Mouse (Mus musculus) kidney, embryonic 16.5 days (tissue): ENCODE results near the gene Nmt2. TPM values are rescaled to one million over a fixed set of nuclear protein-coding genes. Genes with fewer than 3 reads are reported as not detected.

Experiments used
- ATAC-seq: fragments of 200-750 bp; cut with Nextera tagmentation; 2 replicates; pipeline ENCODE4 v1.8.0; 2017; ENCODE audit warnings: moderate TSS enrichment; ENCODE audit not compliant: low FRiP score, low TSS enrichment
- H3K27ac ChIP-seq: fragments of 300-500 bp; sonication (generic); 2 replicates; pipeline ENCODE4 v1.5.1; 2014; ENCODE audit warnings: low read length
- H3K27me3 ChIP-seq: fragments of 300-500 bp; sonication (generic); 2 replicates; pipeline ENCODE4 v1.6.1; 2014; ENCODE audit warnings: low read length, control low read depth, mixed read lengths; ENCODE audit not compliant: insufficient read depth
- H3K36me3 ChIP-seq: fragments of 300-500 bp; sonication (generic); 2 replicates; pipeline ENCODE4 v1.6.1; 2014; ENCODE audit warnings: low read length, control low read depth, mixed read lengths; ENCODE audit not compliant: insufficient read depth
- H3K4me1 ChIP-seq: fragments of 300-500 bp; sonication (generic); 2 replicates; pipeline ENCODE4 v1.6.1; 2014; ENCODE audit warnings: low read length, control low read depth, mixed read lengths; ENCODE audit not compliant: insufficient read depth
- H3K4me2 ChIP-seq: fragments of 300-500 bp; sonication (generic); replicated peaks from 2 replicates; pipeline ENCODE4 v1.6.1; 2014; ENCODE audit warnings: low read depth, low read length
- H3K4me3 ChIP-seq: fragments of 300-500 bp; sonication (generic); 2 replicates; pipeline ENCODE4 v1.5.1; 2014; ENCODE audit warnings: mild to moderate bottlenecking, low read length
- H3K9ac ChIP-seq: fragments of 300-500 bp; sonication (generic); replicated peaks from 2 replicates; pipeline ENCODE4 v1.6.1; 2014; ENCODE audit warnings: low read length
- H3K9me3 ChIP-seq: fragments of 300-500 bp; sonication (generic); 2 replicates; pipeline ENCODE4 v1.6.1; 2016; ENCODE audit warnings: low read length, control low read depth
- WGBS: fragments of 180-500 bp; shearing (Covaris S2); extraction: QIAGEN DNeasy Blood & Tissue Kit; methylation state at CpG from one replicate; pipeline ENCODE4 v1.1.7; 2014; 5-methylcytosine and 5-hydroxymethylcytosine counted together
- polyA plus RNA-seq: library from polyadenylated mRNA; unstranded; fragments of >200 nt; fragmentation: Nextera tagmentation; extraction: Ambion mirVana; gene quantifications from 2 replicates; pipeline ENCODE4 v1.2.1, GENCODE M21; 2015

Gene Nmt2
- polyA plus RNA-seq, 1 experiment from 2014 or later, result 45.1 TPM

DNA sequence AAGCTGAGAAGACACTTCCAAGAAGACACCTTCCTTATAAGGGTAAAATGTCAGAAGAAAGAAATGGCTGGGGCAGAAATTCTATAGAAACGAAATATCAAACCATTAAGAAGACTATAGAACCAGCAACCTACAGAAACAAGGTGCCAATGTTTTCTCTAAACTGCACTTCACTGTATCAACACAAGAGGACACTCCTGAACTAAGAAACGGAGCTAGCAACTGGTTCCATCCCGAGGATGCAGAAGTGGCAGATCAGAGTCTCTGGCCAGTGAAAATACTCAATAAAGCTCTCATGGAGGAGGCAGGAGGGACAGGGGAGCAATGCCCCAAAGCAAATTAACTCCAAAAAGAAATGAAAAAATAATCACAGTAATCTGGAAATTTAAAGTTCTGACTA, 64.9 kb downstream of the Nmt2 start:
- no peak overlapping the region for H3K4me2 ChIP-seq
- no peaks in the 10 kb centered on the region for H3K4me1 ChIP-seq
- H3K27me3 ChIP-seq, result no peaks in the 10 kb centered on the region
- ATAC-seq, result no peak
- no peak overlapping the region for H3K4me3 ChIP-seq
- no peak overlapping the region for H3K27ac ChIP-seq
- H3K36me3 ChIP-seq, result no peaks in the 10 kb centered on the region
- H3K9me3 ChIP-seq, result peaks cover 4% of the 10 kb centered on the region; the same call in 1 of the 2 replicates
- 18% methylated on average over 3 of the region's 3 CpGs for WGBS
- no peak overlapping the region for H3K9ac ChIP-seq

DNA sequence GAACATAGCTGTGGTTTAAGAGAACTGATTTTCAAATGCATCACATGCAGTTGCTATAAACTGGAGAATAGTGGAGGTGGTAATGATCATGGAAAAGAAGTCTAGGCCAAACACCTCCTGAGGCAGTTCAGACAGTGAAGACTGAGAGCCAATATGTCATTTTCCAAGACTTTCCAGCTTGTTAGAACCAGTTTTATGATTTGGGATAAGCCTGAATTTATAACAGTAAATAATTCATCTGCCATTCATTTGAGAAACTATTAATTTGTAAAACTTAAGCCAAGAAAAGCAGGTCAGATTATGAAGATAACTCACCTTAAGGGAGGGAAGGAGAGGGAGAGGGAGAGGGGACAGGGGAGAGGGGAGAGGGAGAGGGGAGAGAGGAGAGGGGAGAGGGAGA, 69.1 kb downstream of the Nmt2 start:
- H3K4me3 ChIP-seq, result no peak overlapping the region
- H3K36me3 ChIP-seq, result no peaks in the 10 kb centered on the region
- H3K27ac ChIP-seq, result no peak overlapping the region
- peaks cover 4% of the 10 kb centered on the region; the same call in 1 of the 2 replicates for H3K9me3 ChIP-seq
- no peaks in the 10 kb centered on the region for H3K27me3 ChIP-seq
- H3K9ac ChIP-seq, result no peak overlapping the region
- ATAC-seq, result no peak
- H3K4me2 ChIP-seq, result no peak overlapping the region
- no peaks in the 10 kb centered on the region for H3K4me1 ChIP-seq

GRCm38 (mm10) chr2:3355793-3356192, 71.8 kb downstream of the Nmt2 start:
- no peak overlapping the region for H3K9ac ChIP-seq
- H3K4me1 ChIP-seq, result no peaks in the 10 kb centered on the region
- H3K9me3 ChIP-seq, result peaks cover 4% of the 10 kb centered on the region; the same call in 1 of the 2 replicates
- no peak overlapping the region for H3K4me2 ChIP-seq
- no peaks in the 10 kb centered on the region for H3K36me3 ChIP-seq
- no peak overlapping the region for H3K27ac ChIP-seq
- 88% methylated on average over 8 of the region's 8 CpGs for WGBS
- no peak for ATAC-seq
- H3K4me3 ChIP-seq, result no peak overlapping the region
- no peaks in the 10 kb centered on the region for H3K27me3 ChIP-seq

GRCm38 (mm10) chr2:3356311-3356710, 72.3 kb downstream of the Nmt2 start:
- H3K27ac ChIP-seq, result no peak overlapping the region
- no peak overlapping the region for H3K4me3 ChIP-seq
- H3K9ac ChIP-seq, result no peak overlapping the region
- no peaks in the 10 kb centered on the region for H3K4me1 ChIP-seq
- H3K27me3 ChIP-seq, result no peaks in the 10 kb centered on the region
- H3K4me2 ChIP-seq, result no peak overlapping the region
- no peaks in the 10 kb centered on the region for H3K36me3 ChIP-seq
- no peak for ATAC-seq
- H3K9me3 ChIP-seq, result peaks cover 4% of the 10 kb centered on the region; the same call in 1 of the 2 replicates
- WGBS, result 49% methylated on average over 3 of the region's 3 CpGs

- no peak for ATAC-seq
- Histone ChIP-seq H3K9ac (no peak overlapping the region), H3K27me3 (no peaks in the 10 kb centered on the region), H3K36me3 (no peaks in the 10 kb centered on the region), H3K4me3 (no peak overlapping the region), H3K9me3 (no peaks in the 10 kb centered on the region), H3K4me2 (no peak overlapping the region), H3K27ac (no peak overlapping the region), H3K4me1 (no peaks in the 10 kb centered on the region)
- WGBS, result 78% methylated on average over 3 of the region's 3 CpGs
These were observed 73.9 kb downstream of the Nmt2 start for GRCm38 (mm10) chr2:3357887-3358286.

DNA sequence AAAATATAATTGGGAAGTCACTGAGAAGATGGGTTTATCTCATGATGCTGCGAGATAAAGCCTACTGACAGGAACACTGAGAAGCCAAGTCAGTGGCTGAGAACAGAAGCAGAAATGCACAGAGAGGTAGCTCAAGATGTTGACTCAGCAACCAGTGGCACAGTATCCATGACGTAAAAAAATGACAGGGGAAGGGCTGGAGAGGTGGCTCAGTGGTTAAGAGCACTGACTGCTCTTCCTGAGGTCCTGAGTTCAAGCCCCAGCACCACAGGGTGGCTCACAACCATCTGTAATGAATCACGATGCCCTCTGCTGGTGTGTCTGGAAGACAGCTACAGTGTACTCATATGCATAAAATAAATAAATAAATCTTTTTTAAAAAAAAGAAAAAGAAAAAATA, 77.1 kb downstream of the Nmt2 start:
- ATAC-seq, result no peak
- Histone ChIP-seq H3K27me3 (no peaks in the 10 kb centered on the region), H3K4me3 (no peak overlapping the region), H3K9ac (no peak overlapping the region), H3K27ac (no peak overlapping the region), H3K9me3 (no peaks in the 10 kb centered on the region), H3K4me1 (no peaks in the 10 kb centered on the region), H3K36me3 (no peaks in the 10 kb centered on the region), H3K4me2 (no peak overlapping the region)
- 87% methylated on average over 3 of the region's 3 CpGs for WGBS

DNA sequence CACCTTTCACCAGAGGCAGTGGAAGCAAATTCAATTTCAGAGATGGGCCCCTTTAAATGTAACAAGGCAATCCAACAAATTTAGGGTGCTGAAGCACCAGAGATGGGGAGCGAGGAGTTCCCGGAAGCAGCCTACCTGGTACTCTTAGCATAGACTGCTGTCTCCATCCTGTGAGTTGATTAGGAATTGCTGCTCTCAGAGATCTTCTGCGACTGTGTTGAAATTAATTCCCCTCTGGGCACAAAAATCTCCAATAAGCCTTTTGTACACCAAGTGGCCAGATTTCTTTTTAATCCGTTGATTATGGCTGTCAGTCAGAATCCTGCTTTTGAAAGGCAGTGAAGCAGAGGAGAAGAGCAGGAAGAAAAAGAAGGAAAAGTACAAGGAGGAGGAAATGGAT, 81.1 kb downstream of the Nmt2 start:
- H3K4me2 ChIP-seq, result no peak overlapping the region
- H3K9ac ChIP-seq, result no peak overlapping the region
- no peaks in the 10 kb centered on the region for H3K36me3 ChIP-seq
- ATAC-seq, result no peak
- H3K27me3 ChIP-seq, result no peaks in the 10 kb centered on the region
- H3K27ac ChIP-seq, result no peak overlapping the region
- no peak overlapping the region for H3K4me3 ChIP-seq
- no peaks in the 10 kb centered on the region for H3K4me1 ChIP-seq
- 71% methylated on average over 4 of the region's 4 CpGs for WGBS
- H3K9me3 ChIP-seq, result no peaks in the 10 kb centered on the region

Other genes starting within 250 kb of the Nmt2 start
- 58.6 and 62.0 TPM in 2 replicates for gene Fam171a1, start 170.0 kb upstream of the Nmt2 start, polyA plus RNA-seq
- 19.7 and 20.5 TPM in 2 replicates for gene Rpp38, start 48.4 kb downstream of the Nmt2 start, polyA plus RNA-seq
- gene Acbd7, start 52.0 kb downstream of the Nmt2 start, polyA plus RNA-seq, result 0.86 and 0.99 TPM in 2 replicates
- gene Olah, start 113.0 kb downstream of the Nmt2 start, polyA plus RNA-seq, result not detected in 2 replicates
- 0.29 TPM in 1 of 2 replicates, not detected in the other for gene Meig1, start 138.4 kb downstream of the Nmt2 start, polyA plus RNA-seq
- gene Dclre1c, start 139.9 kb downstream of the Nmt2 start, polyA plus RNA-seq, result 6.6 and 7.5 TPM in 2 replicates
- gene Suv39h2, start 190.8 kb downstream of the Nmt2 start, polyA plus RNA-seq, result 14.2 and 14.5 TPM in 2 replicates
- gene Gm45902, start 228.6 kb downstream of the Nmt2 start, polyA plus RNA-seq, result 5.1 and 5.9 TPM in 2 replicates
- 119 and 124 TPM in 2 replicates for gene Hspa14, start 228.6 kb downstream of the Nmt2 start, polyA plus RNA-seq
- gene Cdnf, start 228.8 kb downstream of the Nmt2 start, polyA plus RNA-seq, result 0.19 and 0.27 TPM in 2 replicates